Mouse (Mus musculus): Measurements from ENCODE around the gene Coq8b. TPM values are rescaled to one million over a fixed set of nuclear protein-coding genes. Genes with fewer than 3 reads are reported as not detected.

Coq8b gene
- total and polyA plus RNA-seq, 2 experiments from 2014 or later, result 19.1 to 26.3 TPM

DNA sequence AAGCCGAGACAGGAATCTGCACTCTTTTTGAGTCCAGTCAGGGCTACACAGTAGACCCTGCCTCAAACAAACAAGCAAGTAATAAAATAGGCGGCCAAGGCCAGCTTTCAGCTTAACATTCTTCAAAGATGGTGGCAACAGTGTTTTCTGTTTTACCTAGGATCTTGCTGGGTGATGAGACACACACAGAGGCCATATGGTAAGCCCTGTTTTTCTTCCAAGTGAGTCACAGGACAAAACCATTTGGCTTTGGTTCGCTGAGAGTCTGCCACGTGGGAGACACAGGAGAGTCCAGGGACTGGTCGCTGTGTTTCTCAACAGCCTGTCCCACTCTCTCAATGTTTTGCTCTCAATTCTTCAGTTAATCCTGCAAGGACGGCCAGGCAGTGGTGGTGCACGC, 14.2 kb upstream of the Coq8b start:
- 86% methylated on average over 7 of the region's 7 CpGs for WGBS
- TF ChIP-seq CTCF (IDR thresholded peaks at IDR 0.05; ENCODE audit: low read depth), result no peak

DNA sequence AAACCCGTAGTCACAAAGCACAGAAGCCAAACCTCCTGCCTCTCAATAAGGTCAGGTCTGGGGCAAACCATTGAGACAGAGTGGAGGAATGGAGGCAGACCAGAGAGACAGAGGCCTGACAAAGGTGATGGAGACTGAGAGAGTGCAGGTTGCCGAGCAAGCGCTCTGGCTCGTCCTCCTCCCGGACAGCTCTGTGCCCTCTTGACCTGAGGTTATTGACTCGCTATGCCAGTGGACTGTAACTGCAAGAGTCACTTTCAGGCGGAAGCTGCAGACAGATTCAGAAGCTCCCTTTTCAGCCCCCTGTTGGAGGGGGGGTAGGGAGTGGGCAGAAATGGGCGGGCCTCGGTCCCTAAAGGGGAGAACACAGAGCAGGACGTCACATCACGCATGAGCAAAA, 12.9 kb upstream of the Coq8b start:
- Histone ChIP-seq H3K9ac (no peak overlapping the region), H3K4me3 (ENCODE audit: low read depth, low read length) (no peak overlapping the region), H3K27ac (ENCODE audit: low read depth, low read length) (no peak overlapping the region), H3K36me3 (ENCODE audit: insufficient read depth) (peaks cover 51% of the 10 kb centered on the region), H3K4me1 (ENCODE audit: insufficient read depth) (peaks cover 5% of the 10 kb centered on the region), H3K4me2 (ENCODE audit: low read depth) (no peak overlapping the region), H3K27me3 (ENCODE audit: insufficient read depth, low read length) (no peaks in the 10 kb centered on the region), H3K9me3 (ENCODE audit: low read length) (no peaks in the 10 kb centered on the region)
- 89% methylated on average over 11 of the region's 11 CpGs for WGBS
- TF ChIP-seq CTCF (IDR thresholded peaks at IDR 0.05; ENCODE audit: low read depth), result no peak
- DNase-seq (no peak), ATAC-seq (no peak)

More for the DNA sequence above, 14.2 kb upstream of the Coq8b start:
- H3K27me3 ChIP-seq (ENCODE audit: insufficient read depth, low read length), result no peaks in the 10 kb centered on the region
- no peaks in the 10 kb centered on the region for H3K9me3 ChIP-seq (ENCODE audit: low read length)
- H3K4me1 ChIP-seq (ENCODE audit: insufficient read depth), result no peaks in the 10 kb centered on the region
- no peak overlapping the region for H3K4me2 ChIP-seq (ENCODE audit: low read depth)
- no peak overlapping the region for H3K9ac ChIP-seq
- no peak overlapping the region for H3K27ac ChIP-seq (ENCODE audit: low read depth, low read length)
- ATAC-seq (no peak), DNase-seq (no peak)
- no peak overlapping the region for H3K4me3 ChIP-seq (ENCODE audit: low read depth, low read length)
- H3K36me3 ChIP-seq (ENCODE audit: insufficient read depth), result peaks cover 54% of the 10 kb centered on the region

DNA sequence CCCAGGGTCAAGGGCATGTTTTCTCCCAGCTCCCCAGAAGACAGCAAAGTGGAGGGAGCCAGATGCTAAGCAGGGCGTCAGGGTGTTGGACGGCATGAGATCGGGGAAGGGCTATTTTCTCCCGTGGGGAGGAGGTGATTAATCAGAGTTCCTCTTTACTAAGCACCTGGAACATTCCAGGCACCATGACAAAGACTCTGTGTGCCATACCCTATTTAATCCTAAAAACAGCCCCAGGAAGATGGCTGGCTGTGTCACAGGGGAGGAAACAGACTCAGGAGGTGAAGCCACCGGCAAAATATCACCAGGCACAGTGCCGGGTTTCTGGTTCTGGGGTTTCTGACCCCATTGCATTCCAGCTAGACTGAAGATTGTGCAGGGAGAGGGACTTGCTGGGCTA, 10.9 kb upstream of the Coq8b start:
- Histone ChIP-seq H3K9me3 (ENCODE audit: low read length) (no peaks in the 10 kb centered on the region), H3K4me2 (ENCODE audit: low read depth) (no peak overlapping the region), H3K4me3 (ENCODE audit: low read depth, low read length) (no peak overlapping the region), H3K9ac (no peak overlapping the region), H3K27ac (ENCODE audit: low read depth, low read length) (no peak overlapping the region), H3K4me1 (ENCODE audit: insufficient read depth) (peaks cover 25% of the 10 kb centered on the region), H3K27me3 (ENCODE audit: insufficient read depth, low read length) (no peaks in the 10 kb centered on the region), H3K36me3 (ENCODE audit: insufficient read depth) (peaks cover 42% of the 10 kb centered on the region)
- ATAC-seq, result no peak
- WGBS, result 82% methylated on average over 6 of the region's 6 CpGs
- DNase-seq, result no peak
- no peak for TF ChIP-seq CTCF (IDR thresholded peaks at IDR 0.05; ENCODE audit: low read depth)

DNA sequence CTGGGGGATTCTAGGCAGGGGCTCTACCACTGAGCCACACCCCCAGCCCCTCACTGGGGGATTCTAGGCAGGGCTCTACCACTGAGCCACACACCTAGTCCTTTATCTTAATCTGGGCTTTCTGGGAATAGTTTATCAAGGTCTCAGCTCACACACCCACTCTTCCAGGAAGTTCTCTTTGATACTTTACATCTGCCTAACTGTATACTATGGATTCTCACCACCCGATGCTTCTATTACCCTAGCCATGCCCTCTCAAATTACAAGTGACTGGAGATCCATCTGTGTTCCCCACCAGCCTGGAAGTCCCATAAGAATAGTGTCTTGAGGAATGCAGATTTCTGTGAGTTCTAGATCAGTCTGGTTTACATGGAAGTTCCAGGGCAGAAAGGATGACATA, 10.3 kb upstream of the Coq8b start:
- Histone ChIP-seq H3K4me2 (ENCODE audit: low read depth) (no peak overlapping the region), H3K27ac (ENCODE audit: low read depth, low read length) (no peak overlapping the region), H3K4me1 (ENCODE audit: insufficient read depth) (peaks cover 30% of the 10 kb centered on the region), H3K27me3 (ENCODE audit: insufficient read depth, low read length) (no peaks in the 10 kb centered on the region), H3K9ac (no peak overlapping the region), H3K9me3 (ENCODE audit: low read length) (no peaks in the 10 kb centered on the region), H3K36me3 (ENCODE audit: insufficient read depth) (peaks cover 38% of the 10 kb centered on the region), H3K4me3 (ENCODE audit: low read depth, low read length) (no peak overlapping the region)
- ATAC-seq (no peak), DNase-seq (no peak)
- no peak for TF ChIP-seq CTCF (IDR thresholded peaks at IDR 0.05; ENCODE audit: low read depth)
- 85% methylated on average over 1 of the region's 1 CpGs for WGBS

DNA sequence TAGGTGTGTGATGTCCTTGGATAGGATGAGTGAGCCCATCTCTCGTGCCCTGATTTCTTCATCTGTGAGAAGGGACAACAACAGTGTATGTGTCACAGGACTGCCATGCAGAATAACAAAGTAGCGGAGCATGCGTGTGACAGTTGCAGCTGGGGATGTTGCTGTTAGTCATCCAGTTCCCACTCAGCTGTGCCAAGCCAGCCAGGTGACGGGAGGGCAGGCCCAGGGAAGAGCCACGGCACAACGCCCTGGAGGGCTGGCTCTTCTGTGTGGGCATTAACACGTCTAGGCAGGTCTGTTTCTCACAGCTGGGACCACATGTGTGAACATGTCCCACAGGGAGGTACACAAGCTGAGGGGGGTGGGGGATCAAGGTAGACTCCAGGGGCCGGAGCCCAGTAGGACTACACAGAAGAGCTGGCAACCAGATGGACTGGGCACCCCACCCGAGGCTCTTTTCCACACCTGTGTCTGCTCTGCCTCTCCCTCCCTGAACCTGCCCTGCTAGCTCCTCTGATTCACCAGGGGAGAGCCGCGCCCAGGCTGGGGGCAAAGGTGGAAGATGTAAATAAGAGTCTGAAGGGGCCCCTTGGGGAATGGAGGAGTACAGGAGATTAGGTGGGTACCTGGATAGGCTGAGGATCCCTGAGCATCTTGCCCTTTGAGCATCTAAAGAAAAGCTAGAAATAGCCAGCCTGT, 7.8 kb upstream of the Coq8b start:
- H3K4me1 ChIP-seq (ENCODE audit: insufficient read depth), result peaks cover 30% of the 10 kb centered on the region

DNA sequence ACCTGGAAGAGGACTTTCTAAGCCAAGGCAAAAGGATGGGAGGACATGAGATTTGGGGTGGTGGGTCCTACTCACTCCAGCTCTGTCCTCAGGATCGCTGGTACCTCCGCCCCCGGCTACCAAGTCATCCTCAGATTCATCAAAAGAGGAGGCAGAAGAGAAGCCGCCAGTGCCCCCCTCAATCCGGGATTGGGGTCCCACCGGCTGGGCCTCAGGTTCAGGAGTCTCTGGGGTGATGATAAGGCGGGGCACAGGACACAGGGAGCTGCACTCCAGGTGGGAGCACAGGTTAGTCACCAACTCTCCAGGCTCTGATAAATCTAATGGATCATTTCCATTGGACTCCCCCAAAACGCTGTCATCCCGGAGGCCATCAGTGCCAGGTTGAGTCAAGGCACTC, 5.5 kb upstream of the Coq8b start:
- ATAC-seq, result no peak
- 30% methylated on average over 9 of the region's 9 CpGs for WGBS
- Histone ChIP-seq H3K36me3 (ENCODE audit: insufficient read depth) (0 out of 2 replicates have a peak, but pooled peaks cover 9% of the 10 kb centered on the region), H3K4me2 (ENCODE audit: low read depth) (peak overlapping the region; percentile 70), H3K9ac (peak overlapping the region; percentile 89), H3K9me3 (ENCODE audit: low read length) (no peaks in the 10 kb centered on the region), H3K4me1 (ENCODE audit: insufficient read depth) (peaks cover 30% of the 10 kb centered on the region), H3K27me3 (ENCODE audit: insufficient read depth, low read length) (no peaks in the 10 kb centered on the region), H3K27ac (ENCODE audit: low read depth, low read length) (no peak overlapping the region), H3K4me3 (ENCODE audit: low read depth, low read length) (peak overlapping the region; percentile 93)
- DNase-seq, result no peak
- no peak for TF ChIP-seq CTCF (IDR thresholded peaks at IDR 0.05; ENCODE audit: low read depth)

More for the DNA sequence above, 7.8 kb upstream of the Coq8b start:
- ATAC-seq, result no peak
- Histone ChIP-seq H3K27me3 (ENCODE audit: insufficient read depth, low read length) (no peaks in the 10 kb centered on the region), H3K27ac (ENCODE audit: low read depth, low read length) (no peak overlapping the region), H3K9ac (peak overlapping the region; percentile 41), H3K36me3 (ENCODE audit: insufficient read depth) (peaks cover 19% of the 10 kb centered on the region; the same call in 1 of the 2 replicates), H3K9me3 (ENCODE audit: low read length) (no peaks in the 10 kb centered on the region), H3K4me2 (ENCODE audit: low read depth) (peak overlapping the region; percentile 70), H3K4me3 (ENCODE audit: low read depth, low read length) (peak overlapping the region; percentile 13)
- no peak for TF ChIP-seq CTCF (IDR thresholded peaks at IDR 0.05; ENCODE audit: low read depth)
- DNase-seq, result no peak
- 75% methylated on average over 11 of the region's 11 CpGs for WGBS

DNA sequence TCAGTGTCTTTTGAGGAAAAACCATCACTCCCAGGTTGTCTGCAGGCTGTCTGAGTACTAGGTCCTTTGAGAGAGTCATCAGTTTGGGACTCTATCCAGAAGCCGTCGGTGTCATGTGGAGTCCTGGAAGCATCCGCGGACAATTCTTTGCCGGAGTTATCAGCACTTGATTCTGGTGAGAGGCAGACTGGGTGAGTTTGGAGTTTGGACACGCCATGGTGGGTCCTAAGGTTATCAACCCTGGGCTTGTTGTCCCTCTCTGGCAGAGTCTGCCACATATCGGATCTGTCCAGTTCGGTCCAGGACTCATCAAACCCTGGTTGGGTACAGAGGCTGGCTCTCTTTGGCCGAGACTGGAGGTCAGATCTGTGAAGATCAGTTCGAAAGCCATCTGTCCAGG, 5.1 kb upstream of the Coq8b start:
- peak overlapping the region; percentile 89 for H3K9ac ChIP-seq
- peaks cover 32% of the 10 kb centered on the region for H3K4me1 ChIP-seq (ENCODE audit: insufficient read depth)
- H3K4me2 ChIP-seq (ENCODE audit: low read depth), result peak overlapping the region; percentile 70
- H3K27ac ChIP-seq (ENCODE audit: low read depth, low read length), result peak overlapping the region; percentile 80
- TF ChIP-seq CTCF (IDR thresholded peaks at IDR 0.05; ENCODE audit: low read depth), result no peak
- WGBS, result under 1% methylated on average over 10 of the region's 10 CpGs
- ATAC-seq, result no peak
- no peaks in the 10 kb centered on the region for H3K9me3 ChIP-seq (ENCODE audit: low read length)
- no peak for DNase-seq
- H3K4me3 ChIP-seq (ENCODE audit: low read depth, low read length), result peak overlapping the region; percentile 93
- H3K36me3 ChIP-seq (ENCODE audit: insufficient read depth), result 0 out of 2 replicates have a peak, but pooled peaks cover 9% of the 10 kb centered on the region
- no peaks in the 10 kb centered on the region for H3K27me3 ChIP-seq (ENCODE audit: insufficient read depth, low read length)
